In the genomic region with DNA sequence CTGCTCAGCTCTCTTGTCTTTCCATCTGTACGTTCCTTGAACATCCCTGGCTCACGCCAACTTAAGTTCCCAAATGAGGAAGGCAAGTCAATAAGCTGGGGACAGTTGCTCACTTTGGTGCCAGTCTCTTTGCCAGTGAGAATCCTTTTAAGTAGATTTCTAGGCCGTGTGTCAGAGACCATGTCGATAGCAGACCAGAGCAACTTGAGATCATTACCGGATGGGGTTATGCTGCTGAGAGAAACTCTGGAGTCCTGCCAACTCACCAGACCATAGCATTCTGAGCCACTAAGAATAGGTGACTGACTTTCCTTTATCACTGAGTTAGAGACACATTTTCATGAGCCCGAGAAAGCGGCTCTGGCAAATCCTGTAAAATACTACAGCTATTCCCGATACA, we compare ENCODE assay signal across 10 mouse cellular contexts.
DNase-seq lines count a peak whose midpoint lies in the region; ATAC-seq and TF ChIP-seq lines count a peak whose summit lies in the region.
"Had no signal": no experiment of that assay in that cellular context is flagged by ENCODE, and none has a peak within 500 bp of the region (broad histone marks: within the 10 kb centered on the region; RNA-seq: fewer than 3 reads in every experiment).

No protein-coding gene starts in this region.

- no peak for TF ChIP-seq EP300 in heart, postnatal 0 days (IDR thresholded peaks at IDR 0.05; ENCODE audit: low read depth)

- no peaks in the 10 kb centered on the region for H3K36me3 ChIP-seq in forebrain, embryonic 14.5 days (ENCODE audit: control insufficient read depth, insufficient read depth, low read length)
- H3K36me3 ChIP-seq in forebrain, postnatal 0 days (ENCODE audit: insufficient read depth): no peaks in the 10 kb centered on the region
- no peaks in the 10 kb centered on the region for H3K36me3 ChIP-seq in midbrain, embryonic 14.5 days (ENCODE audit: control insufficient read depth, insufficient read depth, low read length)
- no peaks in the 10 kb centered on the region for H3K36me3 ChIP-seq in midbrain, embryonic 16.5 days (ENCODE audit: control insufficient read depth, insufficient read depth, low read length)
- H3K36me3 ChIP-seq in heart, postnatal 0 days (replicated peaks; ENCODE audit: control insufficient read depth, insufficient read depth, low read length): no peaks in the 10 kb centered on the region
- H3K36me3 ChIP-seq in limb, embryonic 13.5 days: no peaks in the 10 kb centered on the region
- H3K36me3 ChIP-seq in forebrain, embryonic 10.5 days (replicated peaks): no peaks in the 10 kb centered on the region
- H3K36me3 ChIP-seq: hindbrain, embryonic 15.5 days had no signal

- H3K9ac ChIP-seq in forebrain, embryonic 14.5 days (ENCODE audit: low read length): no peak overlapping the region
- H3K9ac ChIP-seq in forebrain, postnatal 0 days: no peak overlapping the region
- H3K9ac ChIP-seq in midbrain, embryonic 14.5 days (replicated peaks; ENCODE audit: low read length): no peak overlapping the region
- no peak overlapping the region for H3K9ac ChIP-seq in midbrain, embryonic 16.5 days (ENCODE audit: low read depth, low read length)
- H3K9ac ChIP-seq in heart, postnatal 0 days (replicated peaks; ENCODE audit: low read depth, low read length): peak overlapping the region; percentile 9; the same call in 1 of the 2 replicates
- no peak overlapping the region for H3K9ac ChIP-seq in limb, embryonic 13.5 days
- H3K9ac ChIP-seq: forebrain, embryonic 13.5 days; hindbrain, embryonic 15.5 days had no signal

- DNase-seq in forebrain, embryonic 14.5 days (ENCODE audit: low spot score): peak; percentile 8
- DNase-seq in forebrain, postnatal 0 days: no peak
- peak; percentile 41 for DNase-seq in midbrain, embryonic 14.5 days
- peak; percentile 65 for DNase-seq in heart, postnatal 0 days (ENCODE audit: low spot score)
- no peak for DNase-seq in forebrain, embryonic 10.5 days (ENCODE audit: extremely low spot score, low spot score)
- no peak for DNase-seq in urinary bladder, adult 2 months (ENCODE audit: low spot score)

- no peak for TF ChIP-seq CTCF in forebrain, postnatal 0 days (IDR thresholded peaks at IDR 0.05; ENCODE audit: low read depth)
- TF ChIP-seq CTCF in heart, postnatal 0 days (IDR thresholded peaks at IDR 0.05; ENCODE audit: low read depth): no peak

- ATAC-seq in forebrain, embryonic 14.5 days: no peak
- ATAC-seq in forebrain, postnatal 0 days: no peak
- no peak; the same call in 1 of the 2 replicates for ATAC-seq in midbrain, embryonic 14.5 days (ENCODE audit: low FRiP score, low TSS enrichment)
- no peak for ATAC-seq in midbrain, embryonic 16.5 days
- no peak; the same call in 1 of the 2 replicates for ATAC-seq in heart, postnatal 0 days (ENCODE audit: insufficient read depth, low read depth)
- no peak for ATAC-seq in limb, embryonic 13.5 days (ENCODE audit: low FRiP score, low read depth)
- ATAC-seq: forebrain, embryonic 13.5 days had no signal

- H3K9me3 ChIP-seq in forebrain, embryonic 14.5 days (replicated peaks; ENCODE audit: control insufficient read depth, low read length): no peaks in the 10 kb centered on the region
- no peaks in the 10 kb centered on the region for H3K9me3 ChIP-seq in forebrain, postnatal 0 days (ENCODE audit: low read length)
- no peaks in the 10 kb centered on the region for H3K9me3 ChIP-seq in midbrain, embryonic 14.5 days (ENCODE audit: control insufficient read depth, low read length)
- 0 out of 2 replicates have a peak, but pooled peaks cover 3% of the 10 kb centered on the region for H3K9me3 ChIP-seq in midbrain, embryonic 16.5 days (replicated peaks; ENCODE audit: control insufficient read depth, low read length, poor library complexity, severe bottlenecking)
- H3K9me3 ChIP-seq in heart, postnatal 0 days (replicated peaks; ENCODE audit: control insufficient read depth, low read length): no peaks in the 10 kb centered on the region
- no peaks in the 10 kb centered on the region for H3K9me3 ChIP-seq in limb, embryonic 13.5 days
- H3K9me3 ChIP-seq in forebrain, embryonic 10.5 days: peaks cover 3% of the 10 kb centered on the region
- H3K9me3 ChIP-seq: forebrain, embryonic 13.5 days; hindbrain, embryonic 15.5 days had no signal

- H3K27me3 ChIP-seq in forebrain, embryonic 14.5 days (replicated peaks; ENCODE audit: control insufficient read depth, insufficient read depth, low read length): no peaks in the 10 kb centered on the region
- H3K27me3 ChIP-seq in forebrain, postnatal 0 days (ENCODE audit: insufficient read depth, low read length): no peaks in the 10 kb centered on the region
- H3K27me3 ChIP-seq in midbrain, embryonic 14.5 days (ENCODE audit: control insufficient read depth, insufficient read depth, low read length): no peaks in the 10 kb centered on the region
- H3K27me3 ChIP-seq in midbrain, embryonic 16.5 days (ENCODE audit: control insufficient read depth, insufficient read depth, low read depth, low read length): no peaks in the 10 kb centered on the region
- H3K27me3 ChIP-seq in heart, postnatal 0 days (ENCODE audit: control insufficient read depth, insufficient read depth, low read length): no peaks in the 10 kb centered on the region
- no peaks in the 10 kb centered on the region for H3K27me3 ChIP-seq in limb, embryonic 13.5 days
- no peaks in the 10 kb centered on the region for H3K27me3 ChIP-seq in forebrain, embryonic 10.5 days (ENCODE audit: poor library complexity, severe bottlenecking)
- H3K27me3 ChIP-seq: forebrain, embryonic 13.5 days; hindbrain, embryonic 15.5 days had no signal

- H3K4me2 ChIP-seq in forebrain, embryonic 14.5 days (ENCODE audit: low read length): no peak overlapping the region
- no peak overlapping the region for H3K4me2 ChIP-seq in forebrain, postnatal 0 days (ENCODE audit: low read depth)
- H3K4me2 ChIP-seq in midbrain, embryonic 14.5 days (ENCODE audit: low read length): no peak overlapping the region
- H3K4me2 ChIP-seq in midbrain, embryonic 16.5 days (ENCODE audit: low read length): no peak overlapping the region
- H3K4me2 ChIP-seq in heart, postnatal 0 days (ENCODE audit: low read depth, low read length): peak overlapping the region; percentile 45
- no peak overlapping the region for H3K4me2 ChIP-seq in limb, embryonic 13.5 days (replicated peaks)
- H3K4me2 ChIP-seq: forebrain, embryonic 13.5 days; hindbrain, embryonic 15.5 days had no signal

- no peak overlapping the region for H3K4me3 ChIP-seq in forebrain, embryonic 14.5 days (ENCODE audit: low read depth, low read length)
- no peak overlapping the region for H3K4me3 ChIP-seq in forebrain, postnatal 0 days (ENCODE audit: low read depth, low read length)
- no peak overlapping the region for H3K4me3 ChIP-seq in midbrain, embryonic 14.5 days (replicated peaks; ENCODE audit: low read depth, low read length)
- no peak overlapping the region for H3K4me3 ChIP-seq in midbrain, embryonic 16.5 days (ENCODE audit: low read depth, low read length)
- H3K4me3 ChIP-seq in heart, postnatal 0 days (ENCODE audit: low read depth, low read length): 0 out of 2 replicates have a peak overlapping the region, but pooled peaks have one; percentile 3
- H3K4me3 ChIP-seq in limb, embryonic 13.5 days: no peak overlapping the region
- no peak overlapping the region for H3K4me3 ChIP-seq in forebrain, embryonic 10.5 days
- H3K4me3 ChIP-seq: forebrain, embryonic 13.5 days; hindbrain, embryonic 15.5 days had no signal

- no peak overlapping the region for H3K27ac ChIP-seq in forebrain, embryonic 14.5 days (ENCODE audit: low read depth, low read length)
- no peak overlapping the region for H3K27ac ChIP-seq in forebrain, postnatal 0 days (ENCODE audit: low read depth, low read length)
- H3K27ac ChIP-seq in midbrain, embryonic 14.5 days (replicated peaks; ENCODE audit: low read depth, low read length): no peak overlapping the region
- no peak overlapping the region for H3K27ac ChIP-seq in midbrain, embryonic 16.5 days (ENCODE audit: low read length)
- no peak overlapping the region for H3K27ac ChIP-seq in heart, postnatal 0 days (ENCODE audit: low read depth)
- H3K27ac ChIP-seq in limb, embryonic 13.5 days: peak overlapping the region; percentile 53; the same call in 1 of the 2 replicates
- H3K27ac ChIP-seq in forebrain, embryonic 10.5 days: no peak overlapping the region
- H3K27ac ChIP-seq: forebrain, embryonic 13.5 days; hindbrain, embryonic 15.5 days had no signal

- H3K4me1 ChIP-seq in forebrain, embryonic 14.5 days (ENCODE audit: control insufficient read depth, insufficient read depth, low read length): no peaks in the 10 kb centered on the region
- H3K4me1 ChIP-seq in forebrain, postnatal 0 days (ENCODE audit: insufficient read depth): no peaks in the 10 kb centered on the region
- no peaks in the 10 kb centered on the region for H3K4me1 ChIP-seq in midbrain, embryonic 14.5 days (ENCODE audit: control insufficient read depth, insufficient read depth, low read length)
- H3K4me1 ChIP-seq in midbrain, embryonic 16.5 days (ENCODE audit: control insufficient read depth, insufficient read depth, low read length): no peaks in the 10 kb centered on the region
- peaks cover 7% of the 10 kb centered on the region; the same call in 1 of the 2 replicates for H3K4me1 ChIP-seq in heart, postnatal 0 days (ENCODE audit: control insufficient read depth, insufficient read depth)
- H3K4me1 ChIP-seq in limb, embryonic 13.5 days: peaks cover 11% of the 10 kb centered on the region
- no peaks in the 10 kb centered on the region for H3K4me1 ChIP-seq in forebrain, embryonic 10.5 days
- H3K4me1 ChIP-seq: forebrain, embryonic 13.5 days; hindbrain, embryonic 15.5 days had no signal

- 73% methylated on average over 8 of the region's 8 CpGs for WGBS in forebrain, embryonic 14.5 days
- WGBS in forebrain, postnatal 0 days: 67% methylated on average over 8 of the region's 8 CpGs
- WGBS in midbrain, embryonic 14.5 days: 61% methylated on average over 8 of the region's 8 CpGs
- 70% methylated on average over 8 of the region's 8 CpGs for WGBS in midbrain, embryonic 16.5 days
- WGBS in heart, postnatal 0 days: 27% methylated on average over 8 of the region's 8 CpGs
- 60% methylated on average over 8 of the region's 8 CpGs for WGBS in limb, embryonic 13.5 days
- 96% methylated on average over 8 of the region's 8 CpGs for WGBS in forebrain, embryonic 10.5 days

Comparison
In these comparisons a context has a peak if more than half of its experiments do, and no peak if none do; other contexts are left out.
1. DNase-seq: peak in forebrain, embryonic 14.5 days (single experiment), midbrain, embryonic 14.5 days (single experiment) and heart, postnatal 0 days (single experiment); none in forebrain, postnatal 0 days (single experiment), forebrain, embryonic 10.5 days (single experiment) and urinary bladder, adult 2 months (single experiment).